Mouse (Mus musculus) cortical plate, adult 2 months (tissue): ENCODE data around the gene Smagp. TPM values are rescaled to one million over a fixed set of nuclear protein-coding genes. Genes with fewer than 3 reads are reported as not detected.

Source experiments
- H3K27ac ChIP-seq: fragments of 200-500 bp; 2 replicates; pipeline ENCODE4 v1.5.1; 2012; ENCODE audit warnings: low read length, control low read depth, inconsistent platforms; ENCODE audit not compliant: insufficient read depth
- H3K4me1 ChIP-seq: fragments of 200-500 bp; 2 replicates; pipeline ENCODE4 v1.6.1; 2011; ENCODE audit warnings: low read length; ENCODE audit not compliant: control insufficient read depth, insufficient read depth
- H3K4me3 ChIP-seq: fragments of 200-500 bp; 2 replicates; pipeline ENCODE4 v1.5.1; 2011; ENCODE audit warnings: mild to moderate bottlenecking, low read length, control low read depth; ENCODE audit not compliant: insufficient read depth
- CTCF ChIP-seq: fragments of 200-500 bp; IDR thresholded peaks from 2 replicates; pipeline ENCODE4 v1.5.1; 2011; ENCODE audit warnings: mild to moderate bottlenecking, control low read depth, low read length; ENCODE audit not compliant: insufficient read depth; ENCODE audit errors: extremely low read depth
- POLR2A ChIP-seq: fragments of 200-500 bp; IDR thresholded peaks from 2 replicates; pipeline ENCODE4 v1.6.1; 2011; ENCODE audit warnings: mild to moderate bottlenecking, low read length, control low read depth; ENCODE audit not compliant: insufficient read depth; ENCODE audit errors: extremely low read depth
- polyA plus RNA-seq: library from polyadenylated mRNA; depleted of rRNA; stranded (reverse); fragments of >200 nt; gene quantifications from 2 replicates; pipeline ENCODE4 v1.2.3, GENCODE M21; 2012

Gene Smagp
- polyA plus RNA-seq, 1 experiment, result 4.2 TPM

DNA sequence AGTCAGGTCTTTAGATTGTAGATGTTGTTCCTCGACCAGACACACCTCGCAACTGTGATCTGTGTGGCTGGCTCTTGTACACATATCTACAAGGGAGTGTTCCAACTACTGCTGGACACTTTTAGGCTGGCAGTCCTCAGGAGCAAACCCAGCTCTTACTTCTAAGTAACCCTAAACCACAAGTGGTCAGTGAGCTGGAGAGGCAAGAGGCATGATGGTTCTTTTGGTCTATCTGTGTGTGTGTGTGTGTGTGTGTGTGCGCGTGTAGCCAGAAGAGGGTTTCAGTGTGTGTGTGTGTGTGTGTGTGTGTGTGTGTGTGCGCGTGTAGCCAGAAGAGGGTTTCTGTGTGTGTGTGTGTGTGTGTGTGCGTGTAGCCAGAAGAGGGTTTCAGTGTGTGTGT, 5.7 kb upstream of the Smagp start:
- TF ChIP-seq CTCF (no peak), POLR2A (no peak)
- Histone ChIP-seq H3K27ac (no peak overlapping the region), H3K4me1 (no peaks in the 10 kb centered on the region), H3K4me3 (no peak overlapping the region)

DNA sequence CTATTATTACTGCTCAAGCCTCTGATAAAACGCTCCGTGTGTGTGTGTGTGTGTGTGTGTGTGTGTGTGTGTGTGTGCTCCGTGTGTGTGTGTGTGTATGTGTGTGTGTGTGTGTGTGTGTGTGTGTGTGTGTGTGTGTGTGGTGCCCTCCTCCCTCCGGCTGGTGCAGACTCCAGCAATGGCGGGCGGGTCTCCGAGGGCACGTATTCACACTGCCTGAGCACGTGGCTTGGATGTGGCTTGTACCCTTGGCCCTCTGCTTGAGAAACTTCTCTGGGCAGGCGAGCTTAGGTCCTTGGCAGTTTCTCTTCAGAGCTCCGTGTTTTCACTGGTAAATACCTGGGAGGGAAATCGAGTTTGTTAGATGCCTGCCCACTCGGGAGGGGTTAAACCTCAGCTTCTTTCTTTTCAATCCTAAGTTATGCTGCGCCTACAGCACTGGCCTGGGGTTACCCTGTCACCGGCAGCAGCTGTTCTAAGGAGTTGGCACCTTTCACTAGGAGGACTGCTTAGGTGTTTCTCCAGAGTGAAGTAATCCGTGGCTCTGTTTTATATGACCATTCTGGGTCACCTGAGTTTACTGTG, 4.6 kb upstream of the Smagp start:
- Histone ChIP-seq H3K27ac (no peak overlapping the region), H3K4me1 (peaks cover 2% of the 10 kb centered on the region; the same call in 1 of the 2 replicates), H3K4me3 (no peak overlapping the region)
- TF ChIP-seq CTCF, result no peak
- no peak for TF ChIP-seq POLR2A

DNA sequence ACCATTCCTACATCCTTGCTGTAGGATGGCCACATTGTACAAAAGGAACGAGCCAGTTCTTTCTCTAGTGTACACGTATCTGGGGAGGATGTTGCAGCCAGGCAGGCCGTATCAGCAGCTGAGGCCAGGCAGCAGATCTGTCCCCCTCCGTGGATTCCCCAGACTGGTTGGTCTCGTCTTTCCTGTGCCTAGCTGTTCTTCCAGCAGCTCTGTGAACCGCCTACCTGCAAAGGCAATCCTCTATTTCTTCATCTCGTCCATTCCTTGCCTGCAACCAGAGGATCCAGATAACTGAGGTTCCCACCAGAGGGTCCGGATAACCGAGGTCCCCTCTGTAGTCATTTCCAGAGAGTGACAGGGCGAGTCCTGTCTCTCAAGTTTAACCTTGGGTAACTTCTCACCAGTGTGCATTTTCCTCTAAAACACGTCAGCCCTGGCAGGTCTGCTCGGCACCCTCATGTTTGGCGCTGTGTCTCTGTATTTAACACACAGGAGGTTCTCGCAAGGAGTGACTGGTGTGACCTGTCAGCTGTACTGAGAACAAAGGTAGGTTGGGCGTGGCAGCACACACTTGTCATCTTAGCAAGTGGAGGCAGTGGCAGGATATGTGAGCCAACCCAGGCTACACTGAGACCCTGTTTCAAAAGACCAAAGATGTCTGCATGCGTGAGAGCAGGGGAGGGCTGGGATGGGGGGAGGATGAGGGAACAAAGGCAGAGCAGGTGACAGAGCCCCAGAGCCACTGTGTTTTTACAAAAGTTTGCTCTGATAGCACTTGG, 3.4 kb upstream of the Smagp start:
- TF ChIP-seq POLR2A (no peak), CTCF (no peak)
- H3K27ac ChIP-seq, result no peak overlapping the region
- peaks cover 2% of the 10 kb centered on the region; the same call in 1 of the 2 replicates for H3K4me1 ChIP-seq
- no peak overlapping the region for H3K4me3 ChIP-seq

DNA sequence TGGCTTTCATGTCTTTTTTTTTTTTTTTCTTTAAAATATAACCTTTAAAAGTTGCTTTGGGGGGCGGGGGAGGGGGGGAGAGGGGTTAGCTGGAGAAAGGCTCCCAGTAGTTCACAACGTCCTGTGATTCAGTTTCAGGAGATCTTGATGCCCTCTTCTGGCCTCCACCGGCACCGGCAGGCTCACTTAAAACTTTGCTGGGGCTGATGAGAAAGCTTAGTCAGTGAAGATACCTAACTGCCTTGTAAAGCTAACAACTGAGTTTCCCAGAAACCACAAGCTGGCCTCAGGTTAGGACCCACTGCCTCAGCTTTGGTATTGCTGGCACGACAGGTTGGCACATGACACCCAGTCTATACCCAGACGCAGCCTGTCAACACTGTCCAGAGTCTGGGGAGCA, 921 bp upstream of the Smagp start:
- peaks cover 2% of the 10 kb centered on the region; the same call in 1 of the 2 replicates for H3K4me1 ChIP-seq
- no peak overlapping the region for H3K27ac ChIP-seq
- H3K4me3 ChIP-seq, result no peak overlapping the region
- TF ChIP-seq POLR2A, result no peak
- peak; percentile 27; the same call in 1 of the 2 replicates for TF ChIP-seq CTCF

DNA sequence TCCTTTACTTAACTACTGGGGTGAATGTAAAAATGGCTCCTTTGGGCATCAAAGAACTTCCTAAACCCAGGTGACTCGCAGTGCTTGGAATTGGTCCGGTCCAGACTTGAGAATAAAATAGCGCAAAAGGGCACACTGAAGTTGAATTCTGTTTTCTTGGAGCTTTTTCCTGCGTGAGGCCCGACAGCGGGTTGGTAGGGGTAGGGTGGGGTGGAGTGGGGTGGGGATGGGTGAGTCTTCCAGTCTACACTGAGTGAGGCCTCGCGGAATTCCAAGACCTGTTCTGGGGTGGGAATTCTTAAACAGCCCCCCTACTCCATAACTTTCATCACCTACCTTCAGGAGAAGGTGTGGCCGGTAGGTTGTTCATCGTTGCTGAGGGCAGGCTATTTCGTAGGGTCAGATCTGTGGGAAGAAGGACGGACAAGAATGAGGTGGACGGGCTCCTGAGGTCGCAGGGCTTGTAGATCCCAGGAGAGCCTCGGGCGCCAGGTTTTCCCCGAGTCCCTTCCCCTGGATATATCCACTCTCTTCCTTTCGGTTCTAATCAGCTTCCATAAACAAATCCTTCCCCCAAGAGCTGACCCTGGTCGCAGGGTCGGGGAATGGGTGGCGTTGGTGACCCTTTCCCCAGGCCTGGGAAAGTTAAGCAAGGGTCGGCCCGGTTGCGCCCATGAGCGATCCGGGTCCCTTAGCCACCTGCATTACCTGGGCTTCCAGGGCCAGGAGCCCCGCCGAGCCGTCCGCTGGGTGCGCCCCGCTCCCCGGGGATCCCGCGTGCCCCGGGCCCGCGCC, 692 bp downstream of the Smagp start:
- no peak for TF ChIP-seq CTCF
- TF ChIP-seq POLR2A, result no peak
- no peak overlapping the region for H3K27ac ChIP-seq
- peaks cover 2% of the 10 kb centered on the region; the same call in 1 of the 2 replicates for H3K4me1 ChIP-seq
- H3K4me3 ChIP-seq, result peak overlapping the region; percentile 29; the same call in 1 of the 2 replicates

DNA sequence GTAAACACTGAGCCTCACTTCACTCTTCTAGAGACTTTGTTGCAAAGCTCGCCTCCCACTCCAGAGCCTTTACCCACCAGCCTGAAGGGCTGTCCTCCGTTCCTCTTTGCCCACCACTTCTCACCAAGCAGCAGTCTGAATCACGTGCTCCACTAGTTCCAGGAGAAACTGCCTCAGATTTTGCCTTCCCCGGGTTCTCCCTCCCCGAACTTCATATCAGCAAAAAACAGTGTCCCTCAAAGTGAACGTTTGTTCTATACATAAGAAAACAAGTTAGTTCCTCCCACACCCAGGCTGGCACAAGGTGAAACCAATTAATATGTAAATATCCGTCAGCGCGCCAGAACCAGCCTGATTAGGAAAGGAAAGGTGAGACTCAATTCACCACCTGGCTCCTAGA, 1.5 kb downstream of the Smagp start:
- Histone ChIP-seq H3K4me3 (no peak overlapping the region), H3K4me1 (peaks cover 2% of the 10 kb centered on the region; the same call in 1 of the 2 replicates), H3K27ac (no peak overlapping the region)
- no peak for TF ChIP-seq POLR2A
- no peak for TF ChIP-seq CTCF

DNA sequence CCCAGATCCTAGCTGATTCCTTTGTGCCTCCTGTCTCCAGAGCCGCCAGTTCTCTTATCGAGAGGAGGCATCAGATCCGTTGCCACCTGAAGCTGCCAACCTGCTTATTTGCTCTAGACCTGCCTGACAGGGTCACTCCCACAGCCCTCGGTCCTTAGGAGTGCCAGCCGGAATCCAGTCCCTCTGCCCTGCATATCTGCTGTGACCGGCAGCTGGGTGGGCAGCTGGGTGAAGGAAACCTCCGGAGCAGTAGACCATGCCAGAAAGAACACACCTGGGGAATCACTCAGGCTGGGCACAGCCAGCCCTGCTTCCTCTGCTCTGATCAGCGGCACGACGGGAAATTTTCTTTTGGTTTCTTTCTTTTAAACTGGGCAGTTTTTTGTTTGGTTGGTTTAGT, 3.4 kb downstream of the Smagp start:
- Histone ChIP-seq H3K4me3 (no peak overlapping the region), H3K4me1 (peaks cover 2% of the 10 kb centered on the region; the same call in 1 of the 2 replicates), H3K27ac (no peak overlapping the region)
- TF ChIP-seq CTCF, result no peak
- no peak for TF ChIP-seq POLR2A

DNA sequence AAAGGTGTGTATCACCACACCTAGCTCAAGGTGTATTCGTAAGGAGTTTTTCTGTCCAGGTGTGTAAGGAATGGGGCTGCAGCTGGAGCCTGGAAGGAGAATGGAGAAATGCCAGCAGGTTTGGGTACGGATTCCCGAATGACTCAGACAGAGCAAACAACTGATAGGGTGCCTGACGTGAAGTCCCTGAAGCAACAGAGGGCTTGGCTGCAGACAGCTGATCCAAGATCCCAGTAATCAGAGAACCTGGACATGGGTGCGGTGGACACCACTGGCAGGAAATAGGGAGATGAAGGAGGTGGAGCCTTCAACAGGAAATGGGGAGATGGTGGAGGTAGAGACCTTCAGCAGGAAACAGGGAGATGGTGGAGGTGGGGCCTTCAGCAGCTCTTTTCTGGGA, 4.4 kb downstream of the Smagp start:
- Histone ChIP-seq H3K4me3 (no peak overlapping the region), H3K27ac (no peak overlapping the region), H3K4me1 (peaks cover 2% of the 10 kb centered on the region; the same call in 1 of the 2 replicates)
- TF ChIP-seq POLR2A (no peak), CTCF (no peak)

DNA sequence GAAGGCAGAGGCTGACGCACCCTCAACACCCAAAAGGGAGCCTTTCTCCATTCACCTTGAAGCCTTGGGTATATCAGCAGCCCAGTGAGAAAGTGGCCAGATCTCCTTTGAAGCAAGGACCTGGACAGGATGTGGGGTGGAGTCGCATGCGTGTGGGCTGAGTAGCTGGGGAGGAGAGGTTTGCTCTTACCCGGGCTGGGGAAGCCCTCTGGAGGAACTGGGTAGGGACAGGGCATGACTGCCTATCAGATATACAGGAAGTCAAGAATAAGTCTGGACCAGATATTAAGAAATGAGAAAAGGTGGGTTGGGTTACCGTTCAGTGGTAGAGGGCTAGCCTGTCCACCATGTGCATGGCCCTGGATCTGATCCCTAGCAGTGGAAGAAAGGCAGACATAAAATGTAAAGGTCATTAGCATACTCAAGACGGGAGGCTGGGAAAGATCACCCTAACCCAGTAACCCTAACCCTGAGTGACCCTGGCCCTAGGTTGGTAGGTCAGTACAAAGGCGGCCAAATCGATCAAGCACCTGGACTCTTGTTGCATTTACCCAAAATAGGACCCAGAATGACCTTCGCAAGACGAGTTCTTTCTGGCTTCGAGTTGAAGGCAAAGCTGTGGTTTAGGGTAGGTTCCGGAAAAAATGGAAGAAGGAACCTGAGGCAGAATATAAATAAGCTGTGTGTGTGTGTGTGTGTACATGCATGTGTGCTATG, 5.1 kb downstream of the Smagp start:
- TF ChIP-seq CTCF (no peak), POLR2A (no peak)
- H3K4me1 ChIP-seq, result no peaks in the 10 kb centered on the region
- no peak overlapping the region for H3K4me3 ChIP-seq
- H3K27ac ChIP-seq, result no peak overlapping the region
